Mouse (Mus musculus) myocyte (in vitro differentiated cells): Measurements from ENCODE around the gene Insrr.

Source experiments
- MAX ChIP-seq: IDR thresholded peaks from one replicate; pipeline ENCODE4 v1.6.1; 2011; ENCODE audit warnings: low read depth, mild to moderate bottlenecking, control low read depth
- POLR2A ChIP-seq: IDR thresholded peaks from one replicate; pipeline ENCODE4 v1.6.1; 2011; ENCODE audit warnings: low read depth, mild to moderate bottlenecking, control low read depth, moderate library complexity; ENCODE audit not compliant: insufficient read length
- TCF12 ChIP-seq: IDR thresholded peaks from one replicate; pipeline ENCODE4 v1.6.1; 2011; ENCODE audit warnings: mild to moderate bottlenecking, control low read depth; ENCODE audit not compliant: poor library complexity, insufficient read depth, severe bottlenecking
- USF1 ChIP-seq: IDR thresholded peaks from one replicate; pipeline ENCODE4 v1.6.1; 2011; ENCODE audit warnings: low read depth, mild to moderate bottlenecking, control low read depth, moderate library complexity

DNA sequence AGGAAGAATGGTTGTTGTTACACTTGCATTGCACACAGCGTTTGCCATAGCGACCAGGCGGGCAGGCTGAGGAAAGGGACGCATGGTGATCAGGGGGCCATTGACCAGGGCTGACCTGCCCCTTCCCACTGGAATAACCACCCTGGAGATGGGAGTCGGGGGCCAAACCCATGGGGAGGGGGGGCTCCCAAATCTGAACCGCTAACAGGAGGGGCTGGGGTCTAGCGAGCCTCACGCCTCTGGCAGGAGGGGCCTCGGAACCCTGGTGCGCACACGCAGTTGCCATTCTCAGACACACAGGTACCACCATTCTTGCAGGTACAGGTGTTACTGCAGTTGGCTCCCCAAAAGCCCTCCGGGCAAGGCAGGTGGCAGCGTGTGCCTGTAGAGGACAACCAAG lies 42.9 kb upstream of the Insrr start:
- TF ChIP-seq USF1 (no peak), POLR2A (no peak), MAX (no peak), TCF12 (no peak)
